Mouse (Mus musculus): ENCODE data around the gene Chst11. TPM values are rescaled to one million over a fixed set of nuclear protein-coding genes. Genes with fewer than 3 reads are reported as not detected.
"Not testable (repeated sequence)": the region's sequence is repeated elsewhere in the genome, so short reads cannot be mapped to it uniquely, and the experiment has no call there.

Gene Chst11
- polyA plus RNA-seq, 1 experiment: 12.6 TPM

DNA sequence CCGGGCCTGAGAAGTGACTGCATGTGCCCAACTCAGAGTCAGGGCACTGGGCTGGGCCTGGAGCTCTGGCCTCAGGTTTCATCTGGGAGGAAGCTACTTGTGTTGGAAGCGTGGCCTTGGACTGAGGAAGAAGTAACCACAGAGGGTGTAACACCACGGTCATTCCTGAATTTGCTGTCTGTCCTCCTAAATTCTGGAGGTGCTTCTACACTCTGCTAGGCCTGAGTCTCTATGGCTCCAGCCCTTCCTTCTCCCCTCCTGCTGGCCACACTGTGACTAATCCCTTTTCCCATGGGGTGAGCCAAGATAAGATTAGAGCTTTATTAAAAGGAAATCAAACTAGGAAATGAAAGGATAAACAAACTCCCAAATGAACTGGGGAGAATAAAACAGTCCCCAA lies 133.3 kb downstream of the Chst11 start:
- TF ChIP-seq CTCF (IDR thresholded peaks at IDR 0.05; ENCODE audit: insufficient read depth, low read length) (no peak), POLR2A (IDR thresholded peaks at IDR 0.05; ENCODE audit: borderline replicate concordance, extremely low read depth, low read depth, low read length) (no peak)
- 42% methylated on average over 3 of the region's 3 CpGs for WGBS
- no peak for DNase-seq
- no peak overlapping the region for H3K4me3 ChIP-seq (replicated peaks; ENCODE audit: extremely low read depth, low read depth, low read length)
- H3K4me1 ChIP-seq (ENCODE audit: control insufficient read depth, insufficient read depth, low read length): peaks cover 24% of the 10 kb centered on the region

DNA sequence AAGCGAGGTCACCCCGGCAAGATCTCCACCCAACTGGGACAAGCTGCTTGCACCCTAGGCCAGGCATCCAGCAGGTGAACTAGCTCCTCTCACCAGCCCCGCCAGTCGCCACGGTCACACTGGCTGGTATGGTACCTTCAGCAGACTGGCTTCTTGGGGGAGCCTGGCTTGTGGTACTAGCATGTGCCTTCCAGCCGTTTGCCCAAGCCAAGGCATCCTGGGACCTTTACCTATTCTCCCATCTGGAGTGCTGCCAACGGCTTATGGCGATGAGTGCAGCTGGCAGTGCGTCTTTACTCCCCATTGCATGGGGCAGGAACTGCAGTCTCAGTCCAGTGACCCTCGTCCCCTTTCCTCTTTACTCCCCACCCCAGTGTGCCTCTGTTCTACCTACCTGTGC lies 133.7 kb downstream of the Chst11 start:
- no peak overlapping the region for H3K4me3 ChIP-seq (replicated peaks; ENCODE audit: extremely low read depth, low read depth, low read length)
- TF ChIP-seq POLR2A (IDR thresholded peaks at IDR 0.05; ENCODE audit: borderline replicate concordance, extremely low read depth, low read depth, low read length): no peak
- TF ChIP-seq CTCF (IDR thresholded peaks at IDR 0.05; ENCODE audit: insufficient read depth, low read length): no peak

GRCm38 (mm10) chr10:83119461-83119860 lies 134.2 kb downstream of the Chst11 start:
- 68% methylated on average over 8 of the region's 8 CpGs for WGBS
- not testable (repeated sequence) for H3K4me3 ChIP-seq (replicated peaks; ENCODE audit: extremely low read depth, low read depth, low read length); DNase-seq
- peaks cover 24% of the 10 kb centered on the region for H3K4me1 ChIP-seq (ENCODE audit: control insufficient read depth, insufficient read depth, low read length)

More for the DNA sequence above, 133.7 kb downstream of the Chst11 start:
- peaks cover 24% of the 10 kb centered on the region for H3K4me1 ChIP-seq (ENCODE audit: control insufficient read depth, insufficient read depth, low read length)
- 50% methylated on average over 10 of the region's 10 CpGs for WGBS
- DNase-seq: no peak

DNA sequence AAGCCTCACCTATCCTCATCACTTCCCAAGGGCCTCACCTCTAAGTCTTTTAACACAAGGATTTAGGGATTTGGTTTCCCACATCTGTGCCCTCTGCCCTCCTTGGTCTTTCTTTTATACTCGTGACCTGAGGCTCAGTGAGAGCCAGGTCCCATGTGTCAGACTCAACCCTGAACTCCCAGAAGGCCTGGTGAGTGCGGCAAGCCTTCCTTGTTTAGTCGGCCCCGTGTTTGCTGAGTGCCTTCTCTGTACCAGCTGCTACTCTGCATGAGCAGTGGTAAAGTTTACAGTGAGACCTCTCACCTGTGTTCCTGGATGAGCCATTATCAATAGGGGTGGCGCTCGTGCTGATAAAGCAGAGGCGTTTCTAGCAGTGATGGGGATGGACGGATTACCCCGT lies 134.6 kb downstream of the Chst11 start:
- TF ChIP-seq CTCF (IDR thresholded peaks at IDR 0.05; ENCODE audit: insufficient read depth, low read length) (no peak), POLR2A (IDR thresholded peaks at IDR 0.05; ENCODE audit: borderline replicate concordance, extremely low read depth, low read depth, low read length) (no peak)
- 65% methylated on average over 9 of the region's 9 CpGs for WGBS
- no peak for DNase-seq
- Histone ChIP-seq H3K4me1 (ENCODE audit: control insufficient read depth, insufficient read depth, low read length) (peaks cover 24% of the 10 kb centered on the region), H3K4me3 (replicated peaks; ENCODE audit: extremely low read depth, low read depth, low read length) (no peak overlapping the region)

DNA sequence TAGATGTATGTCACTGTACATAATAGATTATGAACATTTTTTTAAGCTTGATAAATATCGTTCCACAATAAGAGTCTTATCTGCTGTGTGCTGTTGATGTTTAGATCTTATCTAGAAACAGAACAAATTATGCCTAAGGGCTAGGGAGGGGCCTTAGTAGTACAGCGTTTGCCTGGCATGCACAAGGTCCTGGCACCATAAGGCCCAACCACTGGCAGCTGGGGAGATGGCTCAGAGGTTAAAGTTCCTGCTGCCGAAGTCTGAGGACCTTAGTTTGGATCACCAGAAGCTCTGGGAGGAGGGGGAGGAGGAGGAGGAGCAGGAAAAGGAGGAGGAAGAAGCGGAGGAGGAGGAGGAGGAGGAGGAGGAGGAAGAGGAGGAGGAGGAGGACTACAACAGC lies 135.6 kb downstream of the Chst11 start:
- H3K4me1 ChIP-seq (ENCODE audit: control insufficient read depth, insufficient read depth, low read length): peaks cover 22% of the 10 kb centered on the region
- DNase-seq: no peak

GRCm38 (mm10) chr10:83124560-83124959 lies 139.3 kb downstream of the Chst11 start:
- Histone ChIP-seq H3K4me3 (replicated peaks; ENCODE audit: extremely low read depth, low read depth, low read length) (no peak overlapping the region), H3K4me1 (ENCODE audit: control insufficient read depth, insufficient read depth, low read length) (peaks cover 9% of the 10 kb centered on the region)
- TF ChIP-seq POLR2A (IDR thresholded peaks at IDR 0.05; ENCODE audit: borderline replicate concordance, extremely low read depth, low read depth, low read length) (no peak), CTCF (IDR thresholded peaks at IDR 0.05; ENCODE audit: insufficient read depth, low read length) (no peak)
- WGBS: 83% methylated on average over 3 of the region's 3 CpGs
- no peak for DNase-seq

More for the DNA sequence above, 135.6 kb downstream of the Chst11 start:
- no peak overlapping the region for H3K4me3 ChIP-seq (replicated peaks; ENCODE audit: extremely low read depth, low read depth, low read length)
- TF ChIP-seq POLR2A (IDR thresholded peaks at IDR 0.05; ENCODE audit: borderline replicate concordance, extremely low read depth, low read depth, low read length): no peak
- no peak for TF ChIP-seq CTCF (IDR thresholded peaks at IDR 0.05; ENCODE audit: insufficient read depth, low read length)
- 38% methylated on average over 3 of the region's 4 CpGs for WGBS

DNA sequence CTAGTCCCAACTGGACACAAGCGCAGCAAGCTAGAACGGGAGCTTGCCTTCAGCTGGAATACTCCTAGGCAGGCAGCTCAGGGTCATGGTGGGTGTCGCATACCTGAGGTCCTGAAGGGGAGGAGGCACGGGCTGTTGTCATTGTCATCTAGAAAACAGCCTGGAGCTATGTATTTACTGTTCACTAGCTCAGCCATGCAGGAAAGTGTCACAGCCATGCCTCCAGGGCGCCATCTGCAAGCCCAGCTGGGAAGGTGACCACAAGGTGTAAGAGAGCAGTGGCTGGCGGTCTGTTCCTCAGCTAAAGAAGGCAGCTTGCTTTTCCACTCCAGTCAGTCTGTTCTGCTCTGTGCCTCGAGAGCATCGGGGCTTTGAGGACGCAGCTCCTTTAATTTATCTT lies 141.1 kb downstream of the Chst11 start:
- H3K4me3 ChIP-seq (replicated peaks; ENCODE audit: extremely low read depth, low read depth, low read length): no peak overlapping the region
- DNase-seq: no peak
- no peaks in the 10 kb centered on the region for H3K4me1 ChIP-seq (ENCODE audit: control insufficient read depth, insufficient read depth, low read length)
- TF ChIP-seq POLR2A (IDR thresholded peaks at IDR 0.05; ENCODE audit: borderline replicate concordance, extremely low read depth, low read depth, low read length) (no peak), CTCF (IDR thresholded peaks at IDR 0.05; ENCODE audit: insufficient read depth, low read length) (no peak)
- WGBS: 66% methylated on average over 9 of the region's 9 CpGs

DNA sequence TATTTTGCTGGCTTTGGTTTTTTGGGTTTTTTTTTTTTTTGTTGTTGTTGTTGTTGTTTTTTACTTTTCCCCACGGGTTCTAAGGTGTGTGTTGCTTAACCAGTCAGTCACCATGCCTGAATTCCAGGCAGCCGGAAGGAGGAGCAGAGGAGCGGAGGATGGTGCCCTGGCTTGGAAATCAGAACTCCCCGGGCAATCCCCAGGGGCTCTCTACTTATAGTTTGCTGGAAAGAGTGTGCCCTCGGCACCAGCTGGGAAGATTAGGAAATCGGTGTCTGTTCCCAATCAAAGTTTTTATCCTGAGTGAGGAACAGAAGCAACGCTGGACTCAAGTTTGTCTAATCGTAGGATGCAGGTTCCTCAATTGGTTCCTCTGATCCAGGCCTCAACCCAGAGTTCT lies 143.1 kb downstream of the Chst11 start:
- TF ChIP-seq CTCF (IDR thresholded peaks at IDR 0.05; ENCODE audit: insufficient read depth, low read length) (no peak), POLR2A (IDR thresholded peaks at IDR 0.05; ENCODE audit: borderline replicate concordance, extremely low read depth, low read depth, low read length) (no peak)
- H3K4me1 ChIP-seq (ENCODE audit: control insufficient read depth, insufficient read depth, low read length): no peaks in the 10 kb centered on the region
- DNase-seq: no peak
- H3K4me3 ChIP-seq (replicated peaks; ENCODE audit: extremely low read depth, low read depth, low read length): no peak overlapping the region
- WGBS: 82% methylated on average over 8 of the region's 8 CpGs

GRCm38 (mm10) chr10:83129624-83130218 lies 144.4 kb downstream of the Chst11 start:
- H3K4me3 ChIP-seq (replicated peaks; ENCODE audit: extremely low read depth, low read depth, low read length): no peak overlapping the region
- H3K4me1 ChIP-seq (ENCODE audit: control insufficient read depth, insufficient read depth, low read length): 0 out of 2 replicates have a peak, but pooled peaks cover 2% of the 10 kb centered on the region
- TF ChIP-seq POLR2A (IDR thresholded peaks at IDR 0.05; ENCODE audit: borderline replicate concordance, extremely low read depth, low read depth, low read length) (no peak), CTCF (IDR thresholded peaks at IDR 0.05; ENCODE audit: insufficient read depth, low read length) (no peak)
- DNase-seq: no peak
- WGBS: 60% methylated on average over 8 of the region's 8 CpGs

- 64% methylated on average over 8 of the region's 8 CpGs for WGBS
- no peak overlapping the region for H3K4me3 ChIP-seq (replicated peaks; ENCODE audit: extremely low read depth, low read depth, low read length)
- no peak for TF ChIP-seq POLR2A (IDR thresholded peaks at IDR 0.05; ENCODE audit: borderline replicate concordance, extremely low read depth, low read depth, low read length)
- no peak for TF ChIP-seq CTCF (IDR thresholded peaks at IDR 0.05; ENCODE audit: insufficient read depth, low read length)
- H3K4me1 ChIP-seq (ENCODE audit: control insufficient read depth, insufficient read depth, low read length): 0 out of 2 replicates have a peak, but pooled peaks cover 2% of the 10 kb centered on the region
- DNase-seq: no peak
Observed at GRCm38 (mm10) chr10:83130611-83131010, 145.3 kb downstream of the Chst11 start.
